Mouse (Mus musculus): ENCODE results near the gene Dgkq. TPM values are rescaled to one million over a fixed set of nuclear protein-coding genes. Genes with fewer than 3 reads are reported as not detected.

Gene Dgkq
- 10 to 100 TPM; 58.9 to 59.7 TPM for total RNA-seq (2021)
- long read RNA-seq, experiment 1, full-length matches to known transcripts: 17 of 58 reads
- long read RNA-seq, experiment 1, partial matches to known transcripts: 1 of 58 reads
- long read RNA-seq, experiment 1, other reads (novel, unspliced or antisense): 40 of 58 reads
- long read RNA-seq, experiment 2, full-length matches to known transcripts: 29 of 70 reads
- long read RNA-seq, experiment 2, partial matches to known transcripts: 6 of 70 reads
- long read RNA-seq, experiment 2, other reads (novel, unspliced or antisense): 35 of 70 reads

GRCm38 (mm10) chr5:108668977-108669936, at the start of gene Dgkq:
Gene Dgkq, minus strand, starts transcription at chr5:108669672.
- DNase-seq (ENCODE audit: extremely low spot score in 1 of 2, low spot score in 2 of 2): peak; percentile 86 to 88
- peak; percentile 68 for TF ChIP-seq CTCF (IDR thresholded peaks at IDR 0.05)
- intact Hi-C loops (cut with DNase I): loop anchor here (5.0 to 10.0 kb wide), 2 partner anchors 237 to 534 kb away; partner anchors contain the start of genes Atp5k, Ccdc18 and Tmed5
- Histone ChIP-seq H3K27ac (peak within 1 kb of the TSS; percentile 99), H3K4me3 (peak within 1 kb of the TSS; percentile 54)

- no peak for TF ChIP-seq CTCF (IDR thresholded peaks at IDR 0.05)
- intact Hi-C loops (cut with DNase I): no loop called here
- no peak for DNase-seq (ENCODE audit: extremely low spot score in 1 of 2, low spot score in 2 of 2)
- Histone ChIP-seq H3K27ac (no peak overlapping the region), H3K4me3 (no peak overlapping the region)
Measured at GRCm38 (mm10) chr5:108718051-108718450, 48.6 kb upstream of the Dgkq start.

- DNase-seq (ENCODE audit: extremely low spot score in 1 of 2, low spot score in 2 of 2): no peak
- TF ChIP-seq CTCF (IDR thresholded peaks at IDR 0.05): no peak
- Histone ChIP-seq H3K4me3 (no peak overlapping the region), H3K27ac (no peak overlapping the region)
- intact Hi-C loops (cut with DNase I): no loop called here
Measured at GRCm38 (mm10) chr5:108715974-108716373, 46.5 kb upstream of the Dgkq start.

- intact Hi-C loops (cut with DNase I): no loop called here
- no peak overlapping the region for H3K4me3 ChIP-seq
- TF ChIP-seq CTCF (IDR thresholded peaks at IDR 0.05): no peak
- H3K27ac ChIP-seq: peak overlapping the region; percentile 28
- peak in 1 of 2 experiments; percentile 42 for DNase-seq (ENCODE audit: extremely low spot score in 1 of 2, low spot score in 2 of 2)
Measured at GRCm38 (mm10) chr5:108714149-108714548, 44.7 kb upstream of the Dgkq start.

- peak overlapping the region; percentile 28 for H3K27ac ChIP-seq
- no peak for DNase-seq (ENCODE audit: extremely low spot score in 1 of 2, low spot score in 2 of 2)
- H3K4me3 ChIP-seq: no peak overlapping the region
- no peak for TF ChIP-seq CTCF (IDR thresholded peaks at IDR 0.05)
- intact Hi-C loops (cut with DNase I): loop anchor here (2.0 kb wide), 1 partner anchor 17 kb away; no protein-coding TSS in a partner anchor
Measured at GRCm38 (mm10) chr5:108713691-108714090, 44.2 kb upstream of the Dgkq start.

GRCm38 (mm10) chr5:108713096-108713495, 43.6 kb upstream of the Dgkq start:
- no peak for DNase-seq (ENCODE audit: extremely low spot score in 1 of 2, low spot score in 2 of 2)
- no peak overlapping the region for H3K27ac ChIP-seq
- intact Hi-C loops (cut with DNase I): loop anchor here (2.0 kb wide), 1 partner anchor 16 kb away; no protein-coding TSS in a partner anchor

GRCm38 (mm10) chr5:108711968-108712367, 42.5 kb upstream of the Dgkq start:
- intact Hi-C loops (cut with DNase I): loop anchor here (2.0 kb wide), 1 partner anchor 15 kb away; no protein-coding TSS in a partner anchor
- DNase-seq (ENCODE audit: extremely low spot score in 1 of 2, low spot score in 2 of 2): no peak
- no peak overlapping the region for H3K4me3 ChIP-seq
- no peak overlapping the region for H3K27ac ChIP-seq
- TF ChIP-seq CTCF (IDR thresholded peaks at IDR 0.05): no peak

More at GRCm38 (mm10) chr5:108713096-108713495, 43.6 kb upstream of the Dgkq start:
- no peak for TF ChIP-seq CTCF (IDR thresholded peaks at IDR 0.05)
- no peak overlapping the region for H3K4me3 ChIP-seq

- no peak for TF ChIP-seq CTCF (IDR thresholded peaks at IDR 0.05)
- intact Hi-C loops (cut with DNase I): no loop called here
- H3K4me3 ChIP-seq: no peak overlapping the region
- no peak overlapping the region for H3K27ac ChIP-seq
- no peak for DNase-seq (ENCODE audit: extremely low spot score in 1 of 2, low spot score in 2 of 2)
Measured at GRCm38 (mm10) chr5:108708981-108709731, 39.7 kb upstream of the Dgkq start.

- intact Hi-C loops (cut with DNase I): no loop called here
- no peak for DNase-seq (ENCODE audit: extremely low spot score in 1 of 2, low spot score in 2 of 2)
- Histone ChIP-seq H3K4me3 (no peak overlapping the region), H3K27ac (no peak overlapping the region)
- TF ChIP-seq CTCF (IDR thresholded peaks at IDR 0.05): no peak
Measured at GRCm38 (mm10) chr5:108708419-108708818, 38.9 kb upstream of the Dgkq start.

GRCm38 (mm10) chr5:108707758-108708157, 38.3 kb upstream of the Dgkq start:
- DNase-seq (ENCODE audit: extremely low spot score in 1 of 2, low spot score in 2 of 2): no peak
- no peak overlapping the region for H3K4me3 ChIP-seq
- no peak for TF ChIP-seq CTCF (IDR thresholded peaks at IDR 0.05)
- intact Hi-C loops (cut with DNase I): no loop called here
- H3K27ac ChIP-seq: no peak overlapping the region
